Mouse (Mus musculus) layer of hippocampus, adult 2 months (tissue): ENCODE measurements around the gene Epb41. TPM values are rescaled to one million over a fixed set of nuclear protein-coding genes. Genes with fewer than 3 reads are reported as not detected.

Experiments used
- DNase-seq, 2 experiments: peaks; one replicate each; pipeline ENCODE4 v3.0.0; 2022; ENCODE audit warnings: low spot score in 2 of 2
- H3K27ac ChIP-seq: fragments of 200-600 bp; 2 replicates; pipeline ENCODE4 v1.8.1; 2022
- H3K4me3 ChIP-seq: fragments of 200-600 bp; 2 replicates; pipeline ENCODE4 v1.8.1; 2022; ENCODE audit warnings: mild to moderate bottlenecking
- CTCF ChIP-seq: fragments of 200-600 bp; conservative IDR thresholded peaks from 2 replicates; pipeline ENCODE4 v1.8.1; 2022; ENCODE audit warnings: antibody characterized with exemption, mild to moderate bottlenecking, moderate library complexity
- microRNA-seq, 2 experiments: library from miRNA; unstranded; fragments of <30 nt; microRNA quantifications; one replicate each; pipeline ENCODE4 v1.2.0; 2021
- total RNA-seq, 2 experiments: library from RNA; stranded (reverse); gene quantifications; 2 replicates each; pipeline ENCODE4 v1.2.3; 2021

Epb41 gene
- total RNA-seq, 2 experiments from 2014 or later, result 21.5 to 23.2 TPM

DNA sequence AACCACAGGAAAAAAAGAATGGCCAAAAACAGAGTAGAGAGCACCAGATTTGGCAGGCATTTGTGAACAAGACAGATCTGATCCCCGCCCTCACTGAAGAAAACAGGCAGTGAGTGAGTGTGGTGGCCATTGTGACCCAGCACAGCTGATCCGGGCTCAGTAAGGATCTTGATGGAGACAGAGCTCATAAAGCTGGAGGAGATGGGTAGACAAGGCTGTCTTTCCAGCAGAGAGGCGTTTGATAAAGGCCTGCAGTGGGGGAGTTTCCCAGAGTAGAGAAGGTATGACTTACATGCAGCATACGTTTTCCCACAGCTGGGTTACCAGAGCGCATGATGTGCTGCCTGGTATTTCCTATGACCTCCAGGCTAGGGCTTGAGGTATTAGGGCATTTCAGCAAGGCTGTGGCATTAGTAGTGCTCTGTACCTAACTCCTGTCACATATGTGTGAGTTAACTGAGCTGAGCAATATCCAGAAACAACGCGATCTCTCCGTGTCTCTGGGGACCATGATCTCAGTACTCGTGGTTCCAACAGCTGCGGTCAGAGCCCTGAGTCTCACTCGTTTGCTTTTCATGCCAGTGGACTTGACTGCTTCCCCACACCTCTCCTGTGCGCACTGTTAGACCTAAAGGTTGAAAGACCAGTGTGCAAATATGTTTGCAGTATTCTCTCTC is 176.5 kb downstream of the Epb41 start:
- no peak overlapping the region for H3K27ac ChIP-seq
- TF ChIP-seq CTCF, result no peak
- DNase-seq, result no peak

DNA sequence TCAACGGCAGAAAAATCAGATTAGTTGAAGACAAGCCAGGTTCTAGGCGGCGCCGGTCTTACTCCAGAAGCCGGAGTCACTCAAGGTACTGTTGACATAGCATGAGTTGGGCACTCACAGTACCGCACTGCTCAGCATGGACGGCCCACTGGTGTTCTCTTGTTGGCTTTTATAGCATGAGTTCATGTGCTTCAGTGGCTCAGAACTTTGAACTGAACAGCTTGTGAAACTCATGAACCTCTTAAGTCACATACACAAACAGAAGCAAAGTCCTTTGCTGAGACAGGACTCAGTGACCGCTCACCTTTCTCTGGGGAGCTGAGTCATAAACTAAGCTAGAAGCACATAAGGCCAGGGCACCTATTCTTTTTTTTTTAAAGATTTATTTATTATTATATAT is 177.3 kb downstream of the Epb41 start:
- H3K27ac ChIP-seq, result no peak overlapping the region
- no peak for DNase-seq
- no peak overlapping the region for H3K4me3 ChIP-seq
- TF ChIP-seq CTCF, result no peak

More for the DNA sequence above, 176.5 kb downstream of the Epb41 start:
- no peak overlapping the region for H3K4me3 ChIP-seq

DNA sequence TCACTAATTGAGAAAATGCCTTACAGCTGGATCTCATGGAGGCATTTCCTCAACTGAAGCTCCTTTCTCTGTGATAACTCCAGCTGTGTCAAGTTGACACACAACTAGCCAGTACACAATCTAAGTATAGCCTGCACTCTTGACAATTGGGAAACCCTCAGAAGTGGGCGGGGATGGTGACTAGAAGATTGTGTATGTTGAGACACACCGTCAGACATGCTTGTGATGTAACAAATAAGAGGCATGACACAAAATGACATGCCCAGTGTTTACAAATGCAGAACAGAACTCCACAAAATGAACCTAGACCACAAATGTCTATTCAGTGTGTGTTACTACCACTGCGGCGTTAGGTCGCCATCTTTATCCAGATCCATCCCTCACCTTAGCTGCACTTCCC is 178.0 kb downstream of the Epb41 start:
- Histone ChIP-seq H3K27ac (no peak overlapping the region), H3K4me3 (no peak overlapping the region)
- DNase-seq, result no peak
- TF ChIP-seq CTCF, result no peak

- DNase-seq, result no peak
- no peak overlapping the region for H3K27ac ChIP-seq
- H3K4me3 ChIP-seq, result no peak overlapping the region
- no peak for TF ChIP-seq CTCF
These were observed 184.4 kb downstream of the Epb41 start for GRCm38 (mm10) chr4:131890692-131891091.

GRCm38 (mm10) chr4:131888564-131888963 is 186.6 kb downstream of the Epb41 start:
- Histone ChIP-seq H3K4me3 (no peak overlapping the region), H3K27ac (no peak overlapping the region)
- no peak for TF ChIP-seq CTCF
- no peak for DNase-seq

GRCm38 (mm10) chr4:131885376-131885775 is 189.7 kb downstream of the Epb41 start:
- Histone ChIP-seq H3K4me3 (no peak overlapping the region), H3K27ac (peak overlapping the region; percentile 72; the same call in 1 of the 2 replicates)
- no peak for DNase-seq

GRCm38 (mm10) chr4:131883571-131883970 is 191.6 kb downstream of the Epb41 start:
- no peak for DNase-seq
- no peak for TF ChIP-seq CTCF
- Histone ChIP-seq H3K27ac (peak overlapping the region; percentile 72), H3K4me3 (no peak overlapping the region)

More at GRCm38 (mm10) chr4:131885376-131885775, 189.7 kb downstream of the Epb41 start:
- TF ChIP-seq CTCF, result no peak

GRCm38 (mm10) chr4:131881306-131881705 is 193.8 kb downstream of the Epb41 start:
- TF ChIP-seq CTCF, result no peak
- H3K27ac ChIP-seq, result peak overlapping the region; percentile 3; the same call in 1 of the 2 replicates
- no peak overlapping the region for H3K4me3 ChIP-seq
- no peak for DNase-seq

DNA sequence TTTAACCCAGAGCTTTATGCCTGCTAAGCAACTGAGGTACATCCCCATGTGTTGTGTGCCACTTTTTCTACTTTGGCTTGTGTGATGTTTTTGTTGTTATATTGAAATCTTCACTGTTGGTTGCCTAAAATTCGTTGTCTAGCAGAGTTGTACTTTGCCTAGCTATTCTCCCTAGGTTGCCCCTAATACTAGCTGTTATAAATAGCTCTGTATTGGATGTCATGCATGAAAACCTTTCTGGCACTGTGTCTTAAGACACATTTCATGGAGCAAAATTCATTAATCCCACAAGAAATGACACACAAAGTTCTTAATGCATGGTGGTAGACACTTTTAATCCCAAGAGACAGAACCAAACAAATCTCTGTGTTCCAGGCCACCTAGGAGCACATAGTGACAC is 195.4 kb downstream of the Epb41 start:
- TF ChIP-seq CTCF, result no peak
- Histone ChIP-seq H3K4me3 (no peak overlapping the region), H3K27ac (no peak overlapping the region)
- DNase-seq, result no peak

GRCm38 (mm10) chr4:131876836-131877235 is 198.3 kb downstream of the Epb41 start:
- TF ChIP-seq CTCF, result no peak
- H3K27ac ChIP-seq, result no peak overlapping the region
- no peak overlapping the region for H3K4me3 ChIP-seq
- DNase-seq, result no peak

GRCm38 (mm10) chr4:131875242-131875641 is 199.9 kb downstream of the Epb41 start:
- Histone ChIP-seq H3K27ac (no peak overlapping the region), H3K4me3 (peak overlapping the region; percentile 95; the same call in 1 of the 2 replicates)
- no peak for DNase-seq
- no peak for TF ChIP-seq CTCF

- Histone ChIP-seq H3K27ac (peak overlapping the region; percentile 100), H3K4me3 (peak overlapping the region; percentile 95)
- DNase-seq, result no peak
- no peak for TF ChIP-seq CTCF
These were observed 200.6 kb downstream of the Epb41 start for GRCm38 (mm10) chr4:131874567-131874966.

DNA sequence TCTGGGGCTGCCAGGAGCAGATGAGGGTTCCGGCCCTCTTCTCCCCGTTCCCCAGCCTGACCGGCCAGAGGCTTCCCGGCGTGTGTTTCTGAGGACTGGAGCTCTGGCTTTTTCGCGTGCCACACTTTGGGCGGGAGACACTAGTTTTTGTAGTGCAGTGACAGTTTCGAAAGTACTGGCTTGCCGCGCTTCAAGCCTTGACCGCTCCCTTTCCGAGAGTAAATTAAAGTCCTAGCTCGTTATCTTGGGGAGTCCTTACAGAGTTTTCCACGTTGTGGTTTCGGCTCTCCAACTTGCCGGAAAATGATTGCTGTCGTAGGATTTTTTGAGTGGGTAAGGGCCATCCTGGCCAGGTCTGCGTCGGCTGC is 201.0 kb downstream of the Epb41 start:
- DNase-seq, result no peak
- no peak for TF ChIP-seq CTCF
- H3K4me3 ChIP-seq, result peak overlapping the region; percentile 95
- H3K27ac ChIP-seq, result peak overlapping the region; percentile 100

Small RNA genes within 50 kb of the gene (microRNA-seq; reads per million reads assigned to microRNA genes)
- gene Gm27445, result 0 reads per million in 2 experiments

Other genes starting within 250 kb of the Epb41 start
- 100 to 1,000 TPM; 101 to 108 TPM for gene Ptpru, start 237.0 kb downstream of the Epb41 start, total RNA-seq
- gene Mecr, start 231.9 kb downstream of the Epb41 start, total RNA-seq, result 10 to 100 TPM; 33.1 to 35.8 TPM
- gene Srsf4, start 201.7 kb downstream of the Epb41 start, total RNA-seq, result 10 to 100 TPM; 67.3 to 75.0 TPM
- 1 to 10 TPM; 1.5 to 1.7 TPM for gene Tmem200b, start 153.6 kb downstream of the Epb41 start, total RNA-seq
- gene Gm10300, start 624 bp downstream of the Epb41 start, total RNA-seq, result not detected
- 10 to 100 TPM in 1 of 2 experiments, 1 to 10 TPM in 1; 9.2 to 10.4 TPM for gene Oprd1, start 69.2 kb upstream of the Epb41 start, total RNA-seq
- gene Ythdf2, start 137.0 kb upstream of the Epb41 start, total RNA-seq, result 10 to 100 TPM; 43.8 to 46.5 TPM
- gene Gmeb1, start 186.3 kb upstream of the Epb41 start, total RNA-seq, result 10 to 100 TPM; 25.2 to 28.3 TPM
- gene Taf12, start 199.1 kb upstream of the Epb41 start, total RNA-seq, result 10 to 100 TPM; 24.6 to 26.2 TPM
- 1 to 10 TPM; 1.2 to 2.1 TPM for gene Rab42, start 228.1 kb upstream of the Epb41 start, total RNA-seq